Mouse (Mus musculus): ENCODE data around the gene Tsr2.

- TF ChIP-seq CTCF (IDR thresholded peaks at IDR 0.05; ENCODE audit: borderline replicate concordance, control insufficient read depth, extremely low read depth, insufficient read depth, low read length, poor library complexity) (no peak), POLR2A (IDR thresholded peaks at IDR 0.05; ENCODE audit: control insufficient read depth, extremely low read depth, insufficient read depth, low read length, poor library complexity) (no peak)
Measured at GRCm38 (mm10) chrX:151085599-151085998, 10.7 kb downstream of the Tsr2 start.

Measured in thymus, adult 2 months (tissue).